Mouse (Mus musculus) CD4-positive naive resting alpha-beta T cell, adult 76 days (primary cell): ENCODE results near the gene A630073D07Rik. TPM values are rescaled to one million over a fixed set of nuclear protein-coding genes. Genes with fewer than 3 reads are reported as not detected.

Experiments used
- total RNA-seq: library from RNA; stranded (reverse); gene quantifications from one replicate; pipeline ENCODE4 v1.2.4, GENCODE M21; 2023

The A630073D07Rik gene
- not detected for total RNA-seq

GRCm38 (mm10) chr6:132651426-132651825 is at the start of gene A630073D07Rik:
Gene A630073D07Rik, minus strand, starts transcription at chr6:132651526.

GRCm38 (mm10) chr6:132700907-132701306 is 49.6 kb upstream of the A630073D07Rik start, which contains the start of gene Tas2r121:
Gene Tas2r121, minus strand, starts transcription at chr6:132701007.

GRCm38 (mm10) chr6:132656653-132657052 is 5.3 kb upstream of the A630073D07Rik start, which contains the start of gene Tas2r120:
Gene Tas2r120, plus strand, starts transcription at chr6:132656953.

GRCm38 (mm10) chr6:132595613-132596012 is 55.7 kb downstream of the A630073D07Rik start, which contains the start of gene Prp2:
Gene Prp2, plus strand, starts transcription at chr6:132595913.

Other genes starting within 250 kb of the A630073D07Rik start
- gene Prh1, start 81.7 kb downstream of the A630073D07Rik start, total RNA-seq, result not detected
- not detected for gene Prp2, start 55.6 kb downstream of the A630073D07Rik start, total RNA-seq
- gene Tas2r120, start 5.4 kb upstream of the A630073D07Rik start, total RNA-seq, result not detected
- gene Tas2r121, start 49.5 kb upstream of the A630073D07Rik start, total RNA-seq, result not detected
- gene Tas2r122, start 60.4 kb upstream of the A630073D07Rik start, total RNA-seq, result not detected
- not detected for gene Tas2r115, start 86.5 kb upstream of the A630073D07Rik start, total RNA-seq
- gene Tas2r124, start 103.2 kb upstream of the A630073D07Rik start, total RNA-seq, result not detected
- not detected for gene Tas2r102, start 110.6 kb upstream of the A630073D07Rik start, total RNA-seq
- gene Tas2r136, start 126.6 kb upstream of the A630073D07Rik start, total RNA-seq, result not detected
- not detected for gene Tas2r117, start 151.3 kb upstream of the A630073D07Rik start, total RNA-seq
- gene Tas2r123, start 195.6 kb upstream of the A630073D07Rik start, total RNA-seq, result not detected
- not detected for gene Tas2r116, start 203.9 kb upstream of the A630073D07Rik start, total RNA-seq
- not detected for gene Tas2r110, start 216.5 kb upstream of the A630073D07Rik start, total RNA-seq
- not detected for gene Tas2r113, start 241.5 kb upstream of the A630073D07Rik start, total RNA-seq